Mouse (Mus musculus) brain, embryonic 14.5 days (tissue): ENCODE results near the gene Prkcz.

Experiments
- CTCF ChIP-seq: fragments of 200-500 bp; IDR thresholded peaks from 2 replicates; pipeline ENCODE4 v1.5.1; 2012; ENCODE audit warnings: inconsistent platforms, mild to moderate bottlenecking, moderate library complexity, borderline replicate concordance; ENCODE audit not compliant: insufficient read depth, insufficient read length; ENCODE audit errors: extremely low read depth
- POLR2A ChIP-seq: fragments of 200-500 bp; IDR thresholded peaks from 2 replicates; pipeline ENCODE4 v1.6.1; 2012; ENCODE audit warnings: mild to moderate bottlenecking, inconsistent platforms, borderline replicate concordance; ENCODE audit not compliant: poor library complexity, insufficient read depth, insufficient read length, severe bottlenecking; ENCODE audit errors: extremely low read depth

- TF ChIP-seq CTCF, result no peak
- no peak for TF ChIP-seq POLR2A
Measured at GRCm38 (mm10) chr4:155236737-155237385, 124.3 kb downstream of the Prkcz start.
